Mouse (Mus musculus) forebrain, embryonic 13.5 days (tissue): Measurements from ENCODE around the gene Gpr137b. TPM values are rescaled to one million over a fixed set of nuclear protein-coding genes. Genes with fewer than 3 reads are reported as not detected.
"Not testable (repeated sequence)": the region's sequence is repeated elsewhere in the genome, so short reads cannot be mapped to it uniquely, and the experiment has no call there.

Experiments used
- ATAC-seq: fragments of 200-750 bp; cut with Nextera tagmentation; 2 replicates; pipeline ENCODE4 v1.8.0; 2017
- H3K27ac ChIP-seq: fragments of 300-500 bp; sonication (generic); 2 replicates; pipeline ENCODE4 v1.5.1; 2015; ENCODE audit warnings: inconsistent platforms, mild to moderate bottlenecking, moderate library complexity
- H3K27me3 ChIP-seq: fragments of 300-500 bp; sonication (generic); 2 replicates; pipeline ENCODE4 v1.6.1; 2015; ENCODE audit warnings: mild to moderate bottlenecking, inconsistent platforms
- H3K36me3 ChIP-seq: fragments of 300-500 bp; sonication (generic); 2 replicates; pipeline ENCODE4 v1.6.1; 2015; ENCODE audit warnings: mild to moderate bottlenecking, inconsistent platforms; ENCODE audit not compliant: poor library complexity, severe bottlenecking
- H3K4me1 ChIP-seq: fragments of 300-500 bp; sonication (generic); 2 replicates; pipeline ENCODE4 v1.6.1; 2015; ENCODE audit warnings: inconsistent platforms
- H3K4me2 ChIP-seq: fragments of 300-500 bp; sonication (generic); 2 replicates; pipeline ENCODE4 v1.6.1; 2015; ENCODE audit warnings: inconsistent platforms, mild to moderate bottlenecking, moderate library complexity
- H3K4me3 ChIP-seq: fragments of 300-500 bp; sonication (generic); 2 replicates; pipeline ENCODE4 v1.5.1; 2015; ENCODE audit warnings: mild to moderate bottlenecking, inconsistent platforms
- H3K9ac ChIP-seq: fragments of 300-500 bp; sonication (generic); 2 replicates; pipeline ENCODE4 v1.6.1; 2015; ENCODE audit warnings: mild to moderate bottlenecking, inconsistent platforms
- H3K9me3 ChIP-seq: fragments of 300-500 bp; sonication (generic); replicated peaks from 2 replicates; pipeline ENCODE4 v1.6.1; 2016; ENCODE audit warnings: inconsistent platforms
- WGBS: fragments of 180-500 bp; shearing (Covaris S2); methylation state at CpG from one replicate; pipeline ENCODE4 v1.1.7; 2015; 5-methylcytosine and 5-hydroxymethylcytosine counted together
- polyA plus RNA-seq: library from polyadenylated mRNA; unstranded; fragments of >200 nt; fragmentation: Nextera tagmentation; extraction: Ambion mirVana; gene quantifications from 2 replicates; pipeline ENCODE4 v1.2.1, GENCODE M21; 2015

Gpr137b gene
- polyA plus RNA-seq, 1 experiment from 2014 or later: 24.2 TPM

- H3K4me1 ChIP-seq, H3K27me3 ChIP-seq, H3K4me3 ChIP-seq, H3K9me3 ChIP-seq, H3K4me2 ChIP-seq, H3K27ac ChIP-seq, ATAC-seq, H3K36me3 ChIP-seq, H3K9ac ChIP-seq: not testable (repeated sequence)
- WGBS: 72% methylated on average over 4 of the region's 6 CpGs
These were observed 10.0 kb upstream of the Gpr137b start for GRCm38 (mm10) chr13:13403839-13404238.

- not testable (repeated sequence) for H3K27ac ChIP-seq, H3K27me3 ChIP-seq, H3K9ac ChIP-seq, H3K4me3 ChIP-seq, H3K36me3 ChIP-seq, H3K4me1 ChIP-seq, H3K4me2 ChIP-seq, ATAC-seq, H3K9me3 ChIP-seq
- WGBS: 95% methylated on average over 3 of the region's 3 CpGs
These were observed 9.6 kb upstream of the Gpr137b start for GRCm38 (mm10) chr13:13403366-13403765.

GRCm38 (mm10) chr13:13402818-13403217 lies 9.0 kb upstream of the Gpr137b start:
- H3K27me3 ChIP-seq, H3K9me3 ChIP-seq, H3K36me3 ChIP-seq, H3K4me2 ChIP-seq, H3K4me1 ChIP-seq, ATAC-seq, H3K9ac ChIP-seq, H3K27ac ChIP-seq, H3K4me3 ChIP-seq: not testable (repeated sequence)
- 76% methylated on average over 5 of the region's 5 CpGs for WGBS

GRCm38 (mm10) chr13:13400851-13401250 lies 7.0 kb upstream of the Gpr137b start:
- H3K9ac ChIP-seq, H3K27me3 ChIP-seq, H3K27ac ChIP-seq, ATAC-seq, H3K36me3 ChIP-seq, H3K4me3 ChIP-seq, H3K4me2 ChIP-seq, H3K4me1 ChIP-seq, H3K9me3 ChIP-seq: not testable (repeated sequence)
- WGBS: 73% methylated on average over 3 of the region's 3 CpGs

- not testable (repeated sequence) for H3K4me1 ChIP-seq, H3K27me3 ChIP-seq, H3K9ac ChIP-seq, H3K27ac ChIP-seq, H3K36me3 ChIP-seq, H3K9me3 ChIP-seq
- ATAC-seq: peak; percentile 76
- under 1% methylated on average over 15 of the region's 15 CpGs for WGBS
- H3K4me2 ChIP-seq: peak overlapping the region; percentile 53
- H3K4me3 ChIP-seq: peak overlapping the region; percentile 42
These were observed 232 bp upstream of the Gpr137b start for GRCm38 (mm10) chr13:13394096-13394395.

- not testable (repeated sequence) for H3K4me3 ChIP-seq, ATAC-seq, H3K27me3 ChIP-seq, H3K4me2 ChIP-seq, H3K9ac ChIP-seq, H3K9me3 ChIP-seq, H3K36me3 ChIP-seq, H3K4me1 ChIP-seq, H3K27ac ChIP-seq
- WGBS: no CpG with 5 or more reads among the region's 7 CpGs
These were observed 15.5 kb downstream of the Gpr137b start for GRCm38 (mm10) chr13:13378168-13378859.

GRCm38 (mm10) chr13:13377180-13377579 lies 16.6 kb downstream of the Gpr137b start:
- H3K4me1 ChIP-seq: no peaks in the 10 kb centered on the region
- H3K9ac ChIP-seq: no peak overlapping the region
- H3K4me3 ChIP-seq: no peak overlapping the region
- H3K27ac ChIP-seq: no peak overlapping the region
- no peaks in the 10 kb centered on the region for H3K36me3 ChIP-seq
- no peaks in the 10 kb centered on the region for H3K27me3 ChIP-seq
- no peak for ATAC-seq
- H3K9me3 ChIP-seq: no peaks in the 10 kb centered on the region
- no peak overlapping the region for H3K4me2 ChIP-seq
- WGBS: 86% methylated on average over 5 of the region's 5 CpGs

- not testable (repeated sequence) for H3K9ac ChIP-seq, ATAC-seq, H3K27ac ChIP-seq, H3K4me3 ChIP-seq, H3K4me2 ChIP-seq, H3K27me3 ChIP-seq, H3K36me3 ChIP-seq, H3K4me1 ChIP-seq, H3K9me3 ChIP-seq
- WGBS: 94% methylated on average over 6 of the region's 6 CpGs
These were observed 19.8 kb downstream of the Gpr137b start for GRCm38 (mm10) chr13:13373965-13374364.

- WGBS: 95% methylated on average over 7 of the region's 7 CpGs
- not testable (repeated sequence) for H3K4me2 ChIP-seq, H3K9me3 ChIP-seq, H3K4me1 ChIP-seq, H3K4me3 ChIP-seq, H3K27me3 ChIP-seq, H3K9ac ChIP-seq, ATAC-seq, H3K27ac ChIP-seq, H3K36me3 ChIP-seq
These were observed 22.4 kb downstream of the Gpr137b start for GRCm38 (mm10) chr13:13371436-13371835.

- not testable (repeated sequence) for H3K9ac ChIP-seq, H3K9me3 ChIP-seq, H3K4me2 ChIP-seq, H3K4me3 ChIP-seq, ATAC-seq, H3K27ac ChIP-seq, H3K4me1 ChIP-seq, H3K27me3 ChIP-seq
- 96% methylated on average over 2 of the region's 2 CpGs for WGBS
- H3K36me3 ChIP-seq: peaks cover 51% of the 10 kb centered on the region
These were observed 27.4 kb downstream of the Gpr137b start for GRCm38 (mm10) chr13:13366371-13366770.

GRCm38 (mm10) chr13:13363536-13363935 lies 30.3 kb downstream of the Gpr137b start:
- H3K4me2 ChIP-seq, H3K4me3 ChIP-seq, H3K4me1 ChIP-seq, ATAC-seq, H3K9ac ChIP-seq, H3K27ac ChIP-seq, H3K27me3 ChIP-seq, H3K9me3 ChIP-seq: not testable (repeated sequence)
- WGBS: 94% methylated on average over 7 of the region's 7 CpGs
- peaks cover 60% of the 10 kb centered on the region for H3K36me3 ChIP-seq

- H3K27me3 ChIP-seq, H3K4me1 ChIP-seq, H3K27ac ChIP-seq, H3K9me3 ChIP-seq, H3K4me3 ChIP-seq, H3K4me2 ChIP-seq, ATAC-seq, H3K9ac ChIP-seq: not testable (repeated sequence)
- H3K36me3 ChIP-seq: peaks cover 66% of the 10 kb centered on the region
- WGBS: 97% methylated on average over 6 of the region's 6 CpGs
These were observed 31.6 kb downstream of the Gpr137b start for GRCm38 (mm10) chr13:13362261-13362660.

- H3K27me3 ChIP-seq, ATAC-seq, H3K27ac ChIP-seq, H3K4me3 ChIP-seq, H3K4me2 ChIP-seq, H3K4me1 ChIP-seq, H3K9me3 ChIP-seq, H3K9ac ChIP-seq: not testable (repeated sequence)
- peaks cover 50% of the 10 kb centered on the region for H3K36me3 ChIP-seq
- WGBS: 92% methylated on average over 4 of the region's 4 CpGs
These were observed 33.8 kb downstream of the Gpr137b start for GRCm38 (mm10) chr13:13360045-13360444.
